8 mouse cellular contexts compared by ENCODE assay signal in the genomic region with DNA sequence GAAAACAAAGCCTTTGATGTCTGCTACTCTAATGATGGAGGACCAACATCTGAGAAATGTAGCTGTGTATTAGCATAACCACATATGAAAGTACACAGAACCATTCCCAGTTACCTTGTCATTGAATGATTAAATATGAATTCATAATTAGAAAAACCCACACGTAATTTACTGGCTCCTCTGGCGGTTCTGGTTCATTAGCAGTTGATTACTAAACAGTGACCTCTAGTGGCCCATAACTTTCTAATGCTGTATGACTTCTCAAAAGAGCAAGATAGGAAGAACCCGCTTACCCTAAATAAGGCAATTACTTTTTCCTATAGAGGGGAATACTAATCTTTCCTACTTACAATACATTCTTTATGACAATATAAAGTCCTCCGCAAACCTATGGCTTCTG.
DNase-seq lines count a peak whose midpoint lies in the region; ATAC-seq and TF ChIP-seq lines count a peak whose summit lies in the region.

No protein-coding gene starts in this region.

- H3K4me3 ChIP-seq in kidney, adult 2 months (ENCODE audit: insufficient read depth, low read depth, low read length): no peak overlapping the region

- H3K4me1 ChIP-seq in kidney, adult 2 months (ENCODE audit: control insufficient read depth, insufficient read depth, low read length): 0 out of 2 replicates have a peak, but pooled peaks cover 3% of the 10 kb centered on the region

- H3K27ac ChIP-seq in kidney, adult 2 months (ENCODE audit: insufficient read depth, low read depth, low read length): no peak overlapping the region

- TF ChIP-seq POLR2A in kidney, adult 2 months (IDR thresholded peaks at IDR 0.05; ENCODE audit: low read depth, low read length): no peak

- ATAC-seq in cerebellum, adult (ENCODE audit: insufficient number of reproducible peaks, low FRiP score, low TSS enrichment): no peak
- peak; percentile 46 for ATAC-seq in inflammation-experienced regulatory T-cells, adult 6 months

- peak; percentile 14 to 22 for DNase-seq in cerebellum, adult 18-20 months
- peak; percentile 59 for DNase-seq in kidney, adult 2 months
- DNase-seq in kidney, postnatal 4 days: no peak
- peak; percentile 25 for DNase-seq in ES-CJ7 (ENCODE audit: low read depth, low spot score)
- no peak for DNase-seq in adrenal gland, postnatal 36 days
- DNase-seq in spleen, adult 18-20 months: no peak

- 35% methylated on average over 4 of the region's 4 CpGs for WGBS in kidney, adult 2 months

- 0 out of 2 replicates have a peak, but pooled peaks have one; percentile 10 for TF ChIP-seq CTCF in kidney, adult 2 months (conservative IDR thresholded peaks at IDR 0.05; ENCODE audit: insufficient read depth, insufficient read length, low read depth, low read length)

- no peaks in the 10 kb centered on the region for H3K36me3 ChIP-seq in kidney, adult 2 months (ENCODE audit: control insufficient read depth, insufficient read depth, low read length)

- H3K27me3 ChIP-seq in kidney, adult 2 months (replicated peaks; ENCODE audit: control insufficient read depth, insufficient read depth, low read length): no peaks in the 10 kb centered on the region

Comparison
In these comparisons a context has a peak if more than half of its experiments do, and no peak if none do; other contexts are left out.
1. DNase-seq: peak in cerebellum, adult 18-20 months (2 of 2), kidney, adult 2 months (single experiment) and ES-CJ7 (single experiment); none in kidney, postnatal 4 days (0 of 2), adrenal gland, postnatal 36 days (0 of 2) and spleen, adult 18-20 months (0 of 2).